Mouse (Mus musculus) natural killer cell, adult 2 months (primary cell): ENCODE data around the gene Ubash3b.

Experiments
- DNase-seq, 2 experiments: peaks; one replicate each; pipeline ENCODE4 v3.0.0; 2022; ENCODE audit warnings: low spot score in 2 of 2

Gene Ubash3b

GRCm38 (mm10) chr9:41136273-41136672 is 25.2 kb downstream of the Ubash3b start:
- no peak for DNase-seq

GRCm38 (mm10) chr9:41134907-41135306 is 26.6 kb downstream of the Ubash3b start:
- DNase-seq = no peak

GRCm38 (mm10) chr9:41130563-41130962 is 30.9 kb downstream of the Ubash3b start:
- no peak for DNase-seq

GRCm38 (mm10) chr9:41129802-41130480 is 31.6 kb downstream of the Ubash3b start:
- no peak for DNase-seq

DNA sequence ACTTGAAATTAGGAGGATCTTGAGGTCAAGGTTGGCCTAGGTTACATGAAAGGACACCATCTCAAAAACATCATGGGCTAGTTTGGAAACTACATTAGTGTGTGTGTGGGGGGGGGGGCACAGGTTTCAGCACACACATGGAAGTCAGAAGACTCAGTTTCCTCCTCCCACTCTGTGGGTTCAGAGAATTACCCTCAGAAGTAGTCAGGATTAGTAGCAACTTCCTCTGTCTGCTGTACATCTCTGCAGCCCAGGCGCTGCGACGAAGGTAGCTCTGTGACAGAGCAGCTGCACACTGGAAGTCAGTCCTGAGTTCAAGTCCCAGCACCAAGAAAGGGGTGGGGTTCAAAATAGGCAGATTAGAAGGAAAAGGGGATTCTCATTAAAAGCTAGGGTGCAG is 32.2 kb downstream of the Ubash3b start:
- DNase-seq = no peak

DNA sequence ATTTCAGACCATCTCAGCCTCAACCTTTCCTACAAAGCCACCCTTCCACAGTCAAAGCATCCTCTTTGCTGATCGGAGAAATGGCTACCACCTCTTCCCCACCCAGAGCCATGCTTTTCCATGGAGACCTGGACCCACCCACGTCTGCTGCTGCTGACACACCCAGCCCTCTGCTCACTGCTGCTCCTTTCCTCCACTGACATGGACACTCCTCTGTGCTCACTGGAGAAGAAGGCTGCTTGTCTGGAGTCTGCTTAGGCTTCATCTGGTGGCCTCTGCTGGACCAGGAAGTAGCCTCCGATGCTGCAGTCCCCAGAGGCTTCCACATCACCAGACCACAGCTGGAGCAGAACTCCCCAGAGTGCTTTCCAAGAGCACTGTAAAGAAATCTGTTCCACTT is 34.8 kb downstream of the Ubash3b start:
- no peak for DNase-seq

GRCm38 (mm10) chr9:41124305-41124704 is 37.2 kb downstream of the Ubash3b start:
- DNase-seq = no peak

- DNase-seq = no peak
Measured at GRCm38 (mm10) chr9:41122390-41123110, 38.9 kb downstream of the Ubash3b start.

- no peak for DNase-seq
Measured at GRCm38 (mm10) chr9:41121701-41122354, 39.7 kb downstream of the Ubash3b start.

DNA sequence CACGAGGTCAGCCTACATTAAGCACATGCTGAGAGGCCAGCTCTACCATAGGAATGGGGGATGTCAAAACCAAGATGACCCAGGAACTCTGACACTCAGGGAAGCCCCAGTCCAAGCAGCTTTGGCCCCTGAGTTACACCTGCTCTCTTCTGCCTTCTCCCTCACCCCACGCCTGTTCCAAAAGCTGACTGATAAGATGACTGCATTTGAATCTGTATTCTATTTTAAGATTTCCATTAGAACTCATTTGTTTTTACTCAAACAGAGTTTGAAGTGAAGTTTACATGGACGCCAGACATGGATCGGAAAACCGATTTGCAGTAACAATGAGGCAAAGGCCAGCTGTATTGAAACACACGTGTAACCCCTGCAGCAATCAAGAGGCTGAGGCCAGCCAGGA is 41.5 kb downstream of the Ubash3b start:
- DNase-seq = no peak

GRCm38 (mm10) chr9:41118065-41118464 is 43.4 kb downstream of the Ubash3b start:
- DNase-seq = peak; percentile 54 to 55

DNA sequence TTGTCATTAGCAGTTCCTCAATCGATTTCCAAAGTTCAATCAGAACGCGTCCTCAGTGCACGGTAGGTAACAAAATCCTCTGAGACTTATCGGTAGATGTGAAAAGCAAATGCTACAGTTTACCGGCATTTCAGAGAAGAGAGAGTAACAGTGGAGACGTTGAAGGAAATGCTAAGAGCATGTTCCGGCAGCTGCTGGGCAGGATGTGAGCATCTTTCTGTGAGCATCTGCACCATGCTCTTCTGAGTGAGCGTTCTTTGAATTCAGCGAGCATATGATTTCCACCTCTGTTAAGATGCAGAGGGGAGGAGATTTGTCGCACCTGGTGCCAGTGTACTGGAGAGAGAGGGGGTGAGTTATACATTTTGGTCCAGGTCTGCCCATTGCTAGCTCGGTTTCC is 45.4 kb downstream of the Ubash3b start:
- no peak for DNase-seq

- DNase-seq = no peak
Measured at GRCm38 (mm10) chr9:41114367-41114766, 47.1 kb downstream of the Ubash3b start.

DNA sequence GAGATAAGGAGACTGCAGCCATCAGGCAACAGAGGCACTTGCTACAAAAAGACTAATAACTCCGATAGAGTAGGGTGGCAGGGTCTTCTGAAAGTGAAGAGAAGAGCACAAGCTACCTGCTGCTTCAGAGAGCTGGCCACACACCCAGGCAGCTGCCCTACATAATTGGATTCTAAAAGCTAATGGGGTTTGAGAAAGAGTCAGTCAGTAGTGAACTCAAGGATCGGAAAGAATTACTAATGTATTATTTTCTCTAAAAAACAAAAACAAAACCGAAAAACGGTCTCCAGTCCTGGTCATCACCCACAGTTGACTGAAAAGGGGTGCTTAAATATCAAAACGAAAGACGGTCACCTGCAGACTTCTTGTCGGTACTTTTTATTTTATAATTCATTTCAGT is 51.7 kb downstream of the Ubash3b start:
- DNase-seq = no peak

DNA sequence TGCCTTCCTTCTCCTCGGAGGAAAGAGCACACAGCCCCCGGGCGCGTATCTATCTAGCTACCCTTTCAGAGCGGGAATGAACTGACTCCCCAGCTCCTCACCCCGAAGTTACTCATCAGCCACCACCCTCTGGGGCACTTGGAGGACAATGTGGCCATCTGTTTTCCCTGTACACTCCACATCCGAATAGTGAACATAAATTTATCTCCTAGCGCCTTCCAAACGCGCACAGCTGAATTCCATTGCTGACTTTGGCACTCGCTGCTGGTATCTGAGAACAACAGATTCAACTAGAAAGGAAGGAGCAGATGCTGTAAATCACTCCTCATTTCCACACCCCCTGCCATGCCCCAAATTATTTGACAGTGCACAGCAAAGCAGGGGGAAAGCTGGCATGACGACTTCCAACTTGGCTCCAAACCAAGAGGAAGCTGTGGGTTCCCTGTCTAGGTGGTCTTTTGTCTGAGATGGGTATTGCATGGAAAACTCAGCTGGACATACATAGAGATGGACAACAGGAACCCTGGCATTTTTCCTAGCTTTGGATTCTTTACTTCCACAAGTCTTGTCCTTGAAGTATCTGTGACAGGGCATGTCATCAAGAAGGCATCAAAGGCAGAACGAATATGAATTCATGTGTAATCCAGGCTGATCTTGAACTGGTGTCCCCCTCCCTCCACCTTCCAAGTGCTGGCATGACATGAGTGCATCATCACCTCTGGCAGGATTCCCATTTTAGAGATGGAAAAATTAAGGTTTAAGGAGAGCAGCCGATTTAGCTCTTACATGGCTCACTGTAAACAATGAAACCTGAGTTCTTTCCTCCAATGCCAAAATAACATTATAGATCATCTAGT is 52.9 kb downstream of the Ubash3b start:
- DNase-seq = no peak

- peak; percentile 66 to 81 for DNase-seq
Measured at GRCm38 (mm10) chr9:41105201-41105643, 56.3 kb downstream of the Ubash3b start.

GRCm38 (mm10) chr9:41103722-41104121 is 57.8 kb downstream of the Ubash3b start:
- no peak for DNase-seq

- DNase-seq = no peak
Measured at GRCm38 (mm10) chr9:41102613-41103012, 58.9 kb downstream of the Ubash3b start.

DNA sequence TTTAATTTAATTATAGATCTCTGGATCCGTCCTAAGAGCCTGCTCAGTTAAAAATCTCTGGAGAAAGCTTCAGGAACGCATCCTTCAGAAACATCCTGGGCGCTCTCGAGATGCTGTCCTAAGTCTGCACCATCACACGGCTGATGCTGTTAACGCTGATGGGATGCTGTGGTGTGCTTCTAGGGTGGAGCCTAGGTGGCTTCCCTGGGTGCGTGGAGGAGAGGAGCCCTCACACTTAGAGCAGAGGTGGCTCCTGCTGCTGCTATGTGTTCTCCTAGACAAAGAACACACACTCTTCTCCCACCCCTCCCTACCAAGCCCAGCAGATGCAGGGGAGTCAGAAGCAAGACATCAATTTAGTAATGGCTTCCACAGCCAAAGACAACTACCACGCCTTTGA is 61.6 kb downstream of the Ubash3b start:
- DNase-seq = no peak

GRCm38 (mm10) chr9:41099067-41099466 is 62.4 kb downstream of the Ubash3b start:
- no peak for DNase-seq

GRCm38 (mm10) chr9:41098065-41098464 is 63.4 kb downstream of the Ubash3b start:
- no peak for DNase-seq

GRCm38 (mm10) chr9:41091993-41092392 is 69.5 kb downstream of the Ubash3b start:
- DNase-seq = no peak
